Mouse (Mus musculus): ENCODE results near the gene Acvr1.

DNA sequence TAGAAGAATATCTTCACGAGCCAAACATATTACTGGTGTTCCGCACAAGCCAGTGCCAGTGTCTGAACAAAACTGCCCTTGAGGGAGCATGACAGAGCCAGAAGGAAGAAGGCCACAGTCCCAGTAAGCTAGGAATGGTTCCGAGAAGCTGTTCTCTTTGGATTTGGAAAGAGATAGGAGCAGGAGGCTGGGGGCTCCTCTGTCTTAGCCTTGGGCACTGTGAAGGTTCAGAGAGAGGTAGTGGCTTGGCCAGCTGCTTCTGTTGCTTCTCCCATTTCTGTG lies 79.7 kb downstream of the Acvr1 start:
- TF ChIP-seq POLR2A (IDR thresholded peaks at IDR 0.05; ENCODE audit: borderline replicate concordance, insufficient read depth, low read length), result no peak
- no peak for TF ChIP-seq CTCF (IDR thresholded peaks at IDR 0.05; ENCODE audit: borderline replicate concordance, insufficient read depth, low read depth, low read length)
